Mouse (Mus musculus): ENCODE data around the gene Ifih1. TPM values are rescaled to one million over a fixed set of nuclear protein-coding genes. Genes with fewer than 3 reads are reported as not detected.

Gene Ifih1
- polyA plus RNA-seq, 1 experiment, result 2.5 TPM

DNA sequence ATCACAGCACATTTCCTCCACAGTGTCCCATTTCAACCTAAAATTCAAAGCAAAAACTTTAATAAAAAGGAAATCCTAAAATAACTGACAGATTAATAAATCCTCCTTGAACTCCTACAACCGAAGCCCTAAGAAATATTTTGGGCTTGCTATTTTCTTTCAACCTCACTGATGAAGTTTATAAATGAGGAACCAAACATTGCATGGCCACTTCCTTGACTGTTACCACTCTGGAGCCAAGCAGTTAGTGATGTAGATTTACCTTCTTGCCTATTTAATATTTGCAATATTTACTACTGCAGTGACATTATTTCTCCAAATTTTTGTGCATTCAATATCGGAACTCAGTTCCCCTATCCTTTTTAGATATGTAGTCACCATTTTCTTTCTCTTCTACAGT, 6.2 kb downstream of the Ifih1 start:
- no peak for DNase-seq (ENCODE audit: low read depth)

DNA sequence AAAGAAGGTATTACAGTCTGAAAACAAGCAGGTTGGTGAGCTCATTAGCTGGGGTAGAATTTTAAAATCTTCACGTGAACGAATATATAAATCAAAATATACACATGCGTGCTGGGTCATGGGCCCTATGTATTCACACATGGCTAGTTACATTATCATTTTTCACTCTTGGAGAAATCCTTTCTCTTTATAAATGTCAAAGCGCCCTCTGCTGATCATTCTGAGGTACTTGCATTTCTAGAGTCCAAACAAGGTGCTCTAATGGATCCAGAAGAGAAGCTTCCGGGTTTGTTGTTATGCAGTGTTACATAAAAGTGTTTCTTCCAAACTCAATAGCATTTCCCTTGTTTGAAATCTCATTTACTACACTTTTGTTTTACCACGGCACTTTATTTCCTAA, 15.6 kb downstream of the Ifih1 start:
- DNase-seq (ENCODE audit: low read depth), result no peak

DNA sequence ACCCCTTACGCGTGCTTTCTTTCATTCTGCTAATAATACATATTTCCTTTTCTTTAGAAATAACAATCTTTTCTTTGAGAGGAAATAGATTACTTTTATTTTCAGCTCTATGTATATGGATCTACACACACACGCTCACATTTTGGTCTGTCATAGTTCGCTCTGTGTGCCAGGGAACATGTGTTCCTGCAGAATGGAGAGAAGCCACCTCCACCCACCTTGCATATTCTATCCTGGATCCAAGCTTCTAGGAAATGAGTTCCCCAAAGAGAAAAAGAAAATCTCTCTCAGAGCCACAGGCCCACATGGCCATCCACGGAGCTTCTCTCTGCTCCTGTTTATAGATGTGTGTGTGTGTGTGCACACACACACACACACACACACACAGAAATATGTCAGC, 17.7 kb downstream of the Ifih1 start:
- no peak for DNase-seq (ENCODE audit: low read depth)

DNA sequence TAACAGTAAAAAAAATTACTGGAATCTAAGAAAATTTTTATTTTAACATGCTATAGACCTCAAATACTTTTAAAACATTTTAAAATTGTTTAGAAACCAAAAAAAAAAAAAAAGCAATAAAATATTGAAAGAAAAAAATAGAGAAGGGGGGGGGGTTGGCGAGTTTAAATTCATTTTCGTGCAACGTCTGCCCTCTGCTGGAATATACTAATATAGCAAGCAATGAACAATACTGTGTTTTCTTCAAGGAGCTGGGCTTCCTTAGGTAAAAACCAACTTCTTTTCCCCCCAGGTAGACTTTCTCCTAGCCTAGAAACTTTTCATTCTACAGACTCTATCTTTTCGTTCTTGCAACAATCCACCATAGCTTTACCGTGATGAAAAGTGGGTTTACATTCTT, 18.3 kb downstream of the Ifih1 start:
- no peak for DNase-seq (ENCODE audit: low read depth)

DNA sequence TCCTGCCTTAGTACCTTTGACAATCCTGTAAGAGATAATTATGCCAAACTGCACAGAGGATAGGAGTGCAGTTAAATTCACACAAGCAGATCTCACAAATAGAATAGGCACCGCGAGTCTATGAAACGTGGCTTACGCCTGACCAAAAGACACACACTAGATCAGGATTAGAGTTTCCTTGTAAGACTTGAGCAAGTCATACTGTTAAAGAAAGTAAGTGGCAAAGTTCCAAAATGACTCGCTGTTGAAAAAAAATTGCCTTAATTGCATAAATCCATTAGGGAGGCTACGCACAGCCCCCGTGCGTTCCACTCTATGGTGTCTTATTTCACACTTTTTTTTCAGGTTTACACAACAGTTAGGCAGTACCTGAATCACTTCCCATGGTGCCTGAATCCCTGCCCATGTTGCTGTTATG, 23.0 kb downstream of the Ifih1 start:
- no peak for DNase-seq (ENCODE audit: low read depth)

DNA sequence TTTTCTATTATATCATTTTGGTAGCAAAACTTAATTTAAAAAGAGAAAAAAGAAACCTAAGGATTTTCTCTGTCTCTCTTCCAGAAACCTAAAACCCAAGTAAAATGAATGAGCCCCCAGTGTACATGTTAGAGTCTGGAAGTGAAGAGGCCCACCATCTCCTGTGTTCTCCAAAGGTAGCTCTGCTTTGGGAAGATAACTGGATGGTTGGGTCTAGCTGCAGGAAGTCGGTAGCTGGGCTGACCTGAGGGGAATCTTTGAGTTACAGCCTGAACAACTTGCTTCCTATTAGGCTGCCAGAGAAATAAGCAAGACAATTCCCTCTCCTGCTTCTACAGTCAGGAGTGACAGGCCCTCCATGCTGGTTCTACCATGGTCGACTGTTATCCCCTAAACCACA, 26.4 kb downstream of the Ifih1 start:
- DNase-seq (ENCODE audit: low read depth), result no peak

DNA sequence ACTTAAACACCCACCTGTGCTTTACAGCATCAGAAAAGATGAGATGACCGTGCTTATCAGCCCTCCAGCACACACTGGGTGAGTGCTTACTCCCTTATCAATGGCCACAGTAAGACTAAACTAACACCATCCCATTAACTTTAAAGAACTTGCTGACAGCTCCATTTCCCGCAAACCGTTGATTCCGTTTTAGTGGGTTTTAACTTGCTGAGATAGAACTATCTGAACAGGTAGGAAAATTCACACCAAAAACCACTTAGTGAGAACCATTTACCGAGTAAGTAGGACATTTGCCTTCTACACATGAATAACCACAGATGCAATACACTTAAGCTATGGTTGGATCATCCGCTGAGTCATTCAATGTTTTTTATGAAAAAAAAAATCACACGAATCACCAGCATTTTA, 27.1 kb downstream of the Ifih1 start:
- DNase-seq (ENCODE audit: low read depth), result no peak

DNA sequence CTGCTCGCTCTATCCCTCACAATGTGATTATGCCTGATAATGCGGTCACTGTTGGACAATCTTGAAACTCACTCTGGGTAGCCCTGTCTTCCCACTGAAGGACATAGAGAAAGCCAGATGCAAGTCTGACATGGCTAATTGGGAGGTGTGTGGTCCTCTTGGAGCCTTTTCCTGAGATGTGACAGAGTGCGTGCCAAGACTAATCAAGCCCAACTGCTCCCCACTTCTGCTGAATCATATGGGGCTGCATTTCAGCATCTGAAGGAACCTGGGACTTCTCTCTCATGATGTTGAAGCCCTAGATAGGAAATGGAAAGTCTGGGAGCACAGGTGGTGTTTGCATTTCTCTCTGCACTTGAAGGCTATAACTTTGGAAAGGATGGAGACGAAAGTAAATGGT, 32.9 kb downstream of the Ifih1 start:
- DNase-seq (ENCODE audit: low read depth), result no peak

DNA sequence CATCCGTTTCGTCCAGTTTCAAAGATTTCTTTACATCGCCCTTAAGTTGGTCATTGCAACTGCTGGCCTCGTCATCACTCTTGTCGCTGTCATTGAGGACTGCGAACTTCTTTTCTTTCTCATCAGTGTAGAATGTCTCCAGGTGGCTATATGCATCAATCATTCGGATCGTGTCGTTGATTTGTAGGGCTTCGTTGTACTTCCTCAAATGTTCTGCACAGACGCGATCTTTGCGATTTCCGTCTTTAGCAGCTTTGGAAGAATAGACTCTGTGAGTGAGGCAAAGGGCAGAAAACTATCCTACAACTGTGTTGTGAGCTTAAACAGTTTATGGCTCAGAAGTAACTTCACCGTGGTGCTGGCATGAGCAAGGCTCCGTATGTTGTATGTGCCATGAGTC, 39.9 kb downstream of the Ifih1 start:
- DNase-seq (ENCODE audit: low read depth), result no peak

DNA sequence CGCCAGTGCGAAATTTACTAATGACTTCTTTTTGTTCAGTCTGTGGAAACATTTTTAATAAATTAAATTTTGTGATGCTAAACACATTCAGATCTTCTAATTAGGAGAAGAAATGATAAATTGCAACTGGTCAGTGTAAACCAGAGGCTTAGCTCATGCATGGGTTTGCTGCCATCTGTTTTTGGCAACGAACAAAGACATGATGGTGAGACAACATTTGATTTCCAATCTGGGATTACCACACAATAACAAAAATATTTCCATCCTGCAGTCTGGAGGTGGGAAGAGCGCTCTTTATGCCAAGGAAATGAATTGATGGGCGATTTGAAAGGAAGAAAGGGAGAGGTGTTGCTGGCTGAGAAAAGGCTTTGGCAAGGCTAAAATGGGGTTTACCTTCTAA, 42.5 kb downstream of the Ifih1 start:
- DNase-seq (ENCODE audit: low read depth), result no peak

DNA sequence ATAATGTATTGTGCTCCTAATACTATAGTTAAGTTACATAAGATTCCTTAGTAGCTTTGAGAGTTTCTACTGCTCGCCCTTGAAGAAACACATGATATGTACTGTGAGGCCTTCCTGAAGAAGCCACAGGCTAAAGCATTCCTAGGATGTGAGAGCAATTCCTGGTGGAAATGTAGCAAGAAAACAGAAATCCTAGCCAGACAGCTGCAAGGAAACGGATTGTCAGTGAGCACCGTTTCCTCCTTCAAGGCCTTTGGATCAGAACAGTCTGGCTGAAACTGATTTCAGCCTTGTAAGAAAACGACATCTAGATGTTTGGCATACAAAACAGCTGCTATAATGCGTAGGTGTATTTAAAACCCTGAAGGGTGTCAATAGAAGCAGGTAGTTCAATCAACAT, 49.5 kb downstream of the Ifih1 start:
- no peak for DNase-seq (ENCODE audit: low read depth)

DNA sequence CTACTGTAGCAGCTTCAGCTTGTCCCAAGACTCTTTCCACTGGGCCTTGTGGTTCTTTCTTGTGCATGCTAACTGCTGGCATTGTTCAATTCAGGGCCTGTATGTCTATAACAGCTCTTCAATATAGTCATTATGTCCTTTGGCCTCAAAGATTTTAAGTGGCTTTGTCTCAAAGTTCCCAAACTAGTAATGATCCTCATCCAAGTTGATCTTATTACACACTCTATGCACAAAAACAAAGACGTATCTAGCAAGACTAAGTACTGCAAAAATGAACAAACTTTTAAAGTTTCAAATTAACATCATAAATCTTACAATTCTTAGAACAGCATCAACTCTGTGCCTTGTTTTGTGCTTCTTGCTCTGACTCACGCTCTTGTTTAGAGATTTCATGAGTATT, 51.6 kb downstream of the Ifih1 start:
- DNase-seq (ENCODE audit: low read depth), result no peak

DNA sequence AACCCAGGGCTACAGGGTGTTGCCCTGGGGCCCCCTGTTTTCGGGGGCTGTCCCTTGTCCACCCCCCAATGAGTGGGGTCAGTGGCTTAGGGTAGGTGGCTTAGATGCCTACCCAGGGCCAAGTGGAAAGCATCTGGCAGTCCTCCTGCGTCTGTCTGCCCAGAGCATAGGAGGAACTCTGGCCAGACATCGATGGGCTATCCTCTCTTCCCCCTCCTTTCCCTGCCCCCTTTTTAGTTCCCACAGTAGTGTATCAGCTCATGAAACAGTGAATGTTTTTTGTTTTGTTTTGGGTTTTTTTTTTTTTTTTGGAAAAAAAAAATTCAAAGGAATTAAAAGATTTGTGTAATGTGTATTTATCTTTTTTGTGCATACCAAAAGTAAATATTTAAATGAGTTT, 54.5 kb downstream of the Ifih1 start:
- no peak for DNase-seq (ENCODE audit: low read depth)

DNA sequence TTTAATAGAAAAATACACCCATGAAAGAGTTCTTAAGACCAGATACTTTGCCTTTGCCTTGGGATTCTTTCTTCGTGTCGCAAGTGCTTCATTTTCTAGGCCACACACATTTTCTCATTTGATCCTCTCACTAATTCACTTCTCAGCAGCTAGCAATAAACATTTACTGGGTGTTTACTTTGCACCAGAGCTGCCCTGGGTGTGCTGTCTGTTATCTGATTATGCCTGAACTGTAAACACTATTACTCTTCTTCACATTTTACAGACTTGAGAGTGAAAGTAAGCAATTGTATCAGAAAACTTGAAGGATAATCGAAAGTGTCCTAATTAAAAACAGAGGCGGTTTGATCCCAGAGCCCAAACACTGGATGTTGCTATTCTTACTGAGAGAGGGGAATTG, 56.7 kb downstream of the Ifih1 start:
- no peak for DNase-seq (ENCODE audit: low read depth)

DNA sequence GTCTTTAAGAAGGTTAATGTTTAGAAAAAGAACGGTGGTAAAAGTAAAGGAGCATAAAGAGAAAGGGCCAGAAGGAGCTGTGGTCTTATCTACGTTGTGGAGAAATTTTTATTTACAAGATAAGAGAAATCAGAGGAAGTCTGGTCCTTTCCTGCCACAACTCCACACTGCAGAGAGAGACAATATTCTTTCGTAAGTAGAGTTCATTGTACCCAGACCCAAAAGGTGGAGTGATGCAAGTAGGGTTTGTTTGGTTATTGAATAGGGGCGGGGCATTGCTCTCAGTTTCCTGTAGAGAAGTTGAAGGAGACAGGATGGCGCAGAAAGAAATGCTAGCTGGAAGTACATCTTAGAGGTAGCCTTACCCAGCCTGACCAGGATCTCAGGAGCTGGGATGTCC, 60.3 kb downstream of the Ifih1 start:
- DNase-seq (ENCODE audit: low read depth), result no peak

DNA sequence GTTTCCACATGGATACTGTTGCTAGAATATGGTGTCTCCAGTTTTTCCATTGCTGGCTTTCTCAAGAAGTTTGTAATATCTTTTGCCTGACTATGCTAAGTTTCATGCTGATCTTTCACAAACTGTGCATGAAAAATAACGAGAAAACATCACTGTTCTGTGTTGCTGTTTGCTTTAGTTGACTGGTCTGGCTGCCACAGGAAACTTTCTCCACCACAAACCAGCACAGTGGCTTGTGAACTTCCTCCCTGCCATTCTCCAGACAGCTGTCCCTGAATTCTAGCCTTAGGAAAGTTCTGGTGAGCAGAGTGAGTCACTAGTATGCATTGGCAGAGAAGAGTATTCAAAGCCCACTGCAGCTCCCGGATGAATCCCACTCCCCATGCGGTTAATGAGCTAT, 71.1 kb downstream of the Ifih1 start:
- no peak for DNase-seq (ENCODE audit: low read depth)

DNA sequence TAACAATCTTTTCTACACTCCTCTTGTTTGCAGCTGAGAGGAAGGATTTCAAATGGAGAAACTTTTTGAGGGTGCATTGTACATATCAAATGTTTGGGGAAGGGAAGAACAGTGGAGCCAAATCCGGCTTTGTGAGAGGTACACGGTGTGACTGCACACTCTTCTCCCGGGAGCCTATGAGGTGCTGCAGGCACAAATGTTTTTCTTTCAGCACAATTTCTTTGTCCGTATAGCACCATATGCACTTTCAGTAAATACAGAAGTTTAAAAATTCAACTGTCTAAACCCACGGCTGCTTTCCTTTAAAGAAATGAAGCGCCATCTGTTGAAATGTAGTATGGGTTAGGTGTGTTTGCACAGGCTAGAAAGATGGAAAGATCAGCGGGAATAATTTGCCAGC, 71.8 kb downstream of the Ifih1 start:
- no peak for DNase-seq (ENCODE audit: low read depth)

DNA sequence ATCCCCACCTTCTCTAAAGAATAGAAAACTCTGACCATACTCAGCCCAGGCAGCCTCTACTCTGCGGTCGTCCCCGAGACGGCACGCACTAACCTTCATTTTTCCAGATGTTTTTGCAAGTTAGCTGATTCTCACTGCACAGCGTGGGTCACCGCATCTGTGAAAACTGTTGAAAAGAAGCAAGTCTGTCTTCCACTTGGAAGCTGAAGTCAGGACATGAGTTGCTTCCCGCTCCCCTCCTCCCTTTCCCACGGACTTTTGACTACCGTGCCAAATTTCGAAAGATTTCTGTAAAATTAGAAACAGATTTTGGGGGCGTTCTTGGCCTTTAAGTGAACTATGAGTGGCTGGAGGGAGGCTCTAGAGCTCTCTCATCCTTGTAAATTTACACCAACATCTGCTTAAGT, 72.3 kb downstream of the Ifih1 start, which contains the start of gene Fap:
Fap (minus strand) TSS at position 323 of the 407 bp plus-strand sequence.
- no peak for DNase-seq (ENCODE audit: low read depth)

DNA sequence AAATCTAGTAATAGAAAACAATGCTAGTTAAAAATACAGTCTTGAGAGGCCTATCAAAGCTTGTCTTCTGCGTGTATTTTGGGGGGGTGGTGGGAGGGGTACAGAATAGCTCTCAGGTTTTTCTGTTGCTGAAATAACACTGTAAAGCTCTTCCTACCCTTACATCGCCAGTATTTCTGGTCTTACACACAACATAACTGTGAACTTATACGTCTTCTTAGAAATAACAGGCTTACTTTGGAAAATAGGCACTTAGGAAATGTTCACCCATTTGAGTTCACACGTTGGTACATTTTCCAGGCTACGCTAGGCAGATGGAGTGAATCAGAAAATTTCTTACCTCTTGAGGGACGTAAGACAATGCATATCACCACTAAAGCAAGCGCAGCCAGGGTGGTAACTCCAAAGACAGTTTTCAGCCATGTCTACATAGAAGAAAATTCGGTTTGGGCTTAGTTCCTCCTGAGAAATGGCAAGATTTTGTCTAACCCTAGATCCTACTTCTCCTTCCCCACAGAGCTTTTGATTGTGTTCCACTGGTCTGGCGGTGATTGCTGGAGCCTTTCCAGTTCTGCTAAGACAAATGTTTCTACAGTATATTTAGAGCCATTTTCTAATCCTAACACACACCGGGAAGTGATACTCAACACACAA, 72.8 kb downstream of the Ifih1 start:
- no peak for DNase-seq (ENCODE audit: low read depth)

DNA sequence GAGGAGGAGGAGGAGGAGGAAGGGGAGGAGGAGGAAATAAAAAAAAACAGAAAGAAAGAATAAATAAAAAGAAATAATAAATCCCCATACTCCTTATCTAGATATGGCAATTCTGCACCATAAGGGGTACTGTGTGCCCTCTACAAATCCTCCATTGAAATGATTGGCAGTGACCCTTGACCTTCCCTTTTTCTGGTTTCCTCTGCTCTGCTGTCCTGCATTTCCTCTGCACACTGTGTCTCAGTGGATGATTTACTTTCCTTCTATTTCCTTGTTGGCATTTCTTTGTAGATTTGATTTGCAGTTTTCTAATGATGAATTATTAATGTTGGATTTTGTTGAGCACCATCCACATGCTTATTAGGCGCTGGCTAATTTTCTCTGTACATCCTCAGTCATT, 81.4 kb downstream of the Ifih1 start:
- DNase-seq (ENCODE audit: low read depth), result no peak

DNA sequence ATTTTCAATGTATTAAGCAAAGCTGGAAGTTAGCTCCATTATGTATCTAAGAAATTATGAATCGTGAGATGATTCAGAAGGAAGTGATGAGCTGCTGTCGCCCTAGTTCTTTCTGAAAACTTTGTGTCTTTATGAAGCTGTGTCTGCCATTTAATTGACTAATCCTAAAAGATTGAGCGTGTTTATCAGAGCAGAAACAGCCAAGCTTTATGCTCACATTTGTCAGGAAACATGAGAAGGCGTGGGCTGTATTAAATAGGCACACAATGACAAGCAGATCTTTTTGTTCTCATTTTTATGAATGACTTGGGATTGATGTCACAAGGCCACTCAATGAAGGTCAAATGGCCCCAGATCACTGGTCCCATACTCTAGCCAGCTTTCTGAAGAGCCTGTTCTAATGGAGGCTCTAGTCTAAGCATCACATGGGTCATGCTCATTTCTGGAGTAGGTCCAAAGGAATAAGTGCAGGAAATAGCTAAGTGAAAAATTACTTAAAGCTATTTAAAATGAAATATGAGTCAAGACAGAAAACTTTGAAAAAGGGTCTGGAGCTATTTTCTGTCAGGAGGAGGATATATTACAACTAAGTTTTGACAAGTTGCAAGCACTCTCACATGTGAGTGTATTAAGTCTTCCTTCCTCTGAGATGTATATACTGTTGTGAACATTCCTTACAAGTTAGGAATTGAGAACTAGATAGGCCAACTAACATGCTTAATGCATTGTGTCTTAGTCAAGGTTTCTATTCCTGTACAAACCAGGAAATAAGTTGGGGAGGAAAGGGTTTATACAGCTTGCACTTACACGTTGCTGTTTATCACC, 83.2 kb downstream of the Ifih1 start:
- no peak for DNase-seq (ENCODE audit: low read depth)

DNA sequence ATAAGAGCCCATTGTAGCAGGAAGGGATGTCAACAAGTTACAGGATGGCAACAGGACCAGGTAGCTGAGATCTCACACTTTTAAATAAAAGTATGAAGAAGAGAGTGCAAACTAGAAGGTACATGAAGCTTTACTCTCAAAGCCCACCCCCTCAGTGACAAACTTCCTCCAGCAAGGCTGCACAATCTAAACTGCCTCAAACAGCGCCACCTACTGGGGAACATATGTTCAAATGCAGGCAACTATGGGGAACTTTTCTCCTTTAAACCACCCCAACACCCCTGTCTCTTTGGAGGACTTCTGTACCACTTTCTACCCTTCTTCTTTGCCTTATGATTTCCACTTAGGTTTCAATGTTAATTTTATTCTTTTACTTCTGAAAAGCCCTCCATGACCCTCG, 88.6 kb downstream of the Ifih1 start:
- DNase-seq (ENCODE audit: low read depth), result no peak

DNA sequence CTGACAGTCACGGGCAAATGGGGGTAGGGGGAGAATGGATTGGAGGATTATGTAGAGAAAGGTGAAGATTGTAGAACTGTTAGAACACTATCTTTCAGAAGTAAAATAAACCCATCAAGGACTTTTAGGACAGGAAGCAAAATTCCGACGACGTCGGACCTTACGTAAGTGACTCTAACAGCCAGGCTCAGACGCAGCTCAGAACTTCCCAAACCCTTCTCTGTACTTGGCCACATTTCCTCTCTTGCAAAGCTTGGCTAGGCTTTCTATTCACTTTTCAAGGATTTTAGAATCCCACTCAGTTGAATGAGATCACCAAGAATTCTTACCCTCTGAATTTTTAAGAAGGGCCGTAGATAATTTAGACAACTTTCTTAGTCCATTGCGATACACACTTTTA, 89.7 kb downstream of the Ifih1 start:
- DNase-seq (ENCODE audit: low read depth), result no peak

DNA sequence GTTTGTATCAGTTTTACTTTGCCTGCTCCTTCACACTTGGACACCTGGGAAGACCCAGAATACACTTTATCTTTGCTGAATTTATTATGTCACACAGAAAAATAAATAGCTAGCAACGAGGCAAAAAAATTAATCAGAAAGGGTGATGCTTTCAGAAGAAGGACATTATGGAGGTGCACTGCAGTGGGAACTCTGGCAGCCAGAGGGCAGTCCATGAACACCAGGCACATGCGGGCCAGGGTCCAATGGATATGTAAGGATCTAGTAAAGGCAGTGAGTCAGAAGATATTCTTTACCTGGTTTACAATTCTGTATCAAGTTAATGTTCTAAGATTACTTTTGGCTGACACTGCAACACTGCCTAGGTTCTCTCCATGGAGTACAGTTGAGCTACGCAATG, 96.4 kb downstream of the Ifih1 start:
- no peak for DNase-seq (ENCODE audit: low read depth)

Measured in gonadal fat pad, adult 2 months (tissue).